Mouse (Mus musculus) frontal cortex, postnatal 25 days (tissue): ENCODE results near the gene Tas2r122.
"Not testable (repeated sequence)": the region's sequence is repeated elsewhere in the genome, so short reads cannot be mapped to it uniquely, and the experiment has no call there.

Experiments used
- DNase-seq, 2 experiments: peaks; one replicate each; pipeline ENCODE4 v3.0.0; 2022; ENCODE audit warnings: low spot score in 2 of 2

Gene Tas2r122

DNA sequence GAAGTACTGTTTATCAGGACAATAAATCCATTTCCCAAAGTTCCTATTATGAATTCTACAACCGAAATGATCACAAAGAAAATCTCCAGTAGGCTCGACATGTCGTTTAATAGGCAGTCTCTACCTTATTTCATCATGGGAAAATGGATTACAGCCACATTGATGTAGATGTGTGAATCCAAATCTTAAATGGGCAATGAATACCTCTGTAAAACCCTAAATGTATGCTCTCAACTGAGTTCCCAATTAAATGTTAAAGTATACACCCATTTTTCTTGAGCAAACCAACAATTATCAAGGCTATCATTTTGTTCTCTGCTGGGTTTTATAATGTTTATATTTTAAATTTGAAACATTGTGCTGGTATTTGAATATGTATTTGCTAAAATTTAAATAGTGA, at the start of gene Tas2r122:
Gene Tas2r122, minus strand, starts transcription at position 101 of the 400 bp plus-strand sequence.
- no peak for DNase-seq

DNA sequence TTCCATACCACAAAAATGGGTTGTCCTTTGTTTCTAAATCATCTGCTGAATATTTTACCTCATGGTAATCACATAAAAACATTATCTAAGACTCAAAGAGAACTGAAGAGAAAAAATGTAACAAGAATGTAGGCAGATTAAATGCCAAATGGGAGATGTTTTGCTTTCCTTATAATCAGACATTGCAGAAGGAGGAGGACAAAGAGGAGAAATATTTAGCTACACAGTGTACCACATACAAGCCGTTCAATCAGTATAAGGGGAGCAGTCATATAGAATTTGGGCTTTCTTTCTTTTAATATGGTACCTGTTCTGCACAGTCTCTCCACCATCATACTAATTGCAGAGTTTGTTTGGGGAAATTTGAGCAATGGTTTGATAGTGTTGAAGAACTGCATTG, 42.7 kb upstream of the Tas2r122 start, which contains the start of gene Tas2r124:
Gene Tas2r124, plus strand, starts transcription at position 301 of the 400 bp plus-strand sequence.
- no peak for DNase-seq

DNA sequence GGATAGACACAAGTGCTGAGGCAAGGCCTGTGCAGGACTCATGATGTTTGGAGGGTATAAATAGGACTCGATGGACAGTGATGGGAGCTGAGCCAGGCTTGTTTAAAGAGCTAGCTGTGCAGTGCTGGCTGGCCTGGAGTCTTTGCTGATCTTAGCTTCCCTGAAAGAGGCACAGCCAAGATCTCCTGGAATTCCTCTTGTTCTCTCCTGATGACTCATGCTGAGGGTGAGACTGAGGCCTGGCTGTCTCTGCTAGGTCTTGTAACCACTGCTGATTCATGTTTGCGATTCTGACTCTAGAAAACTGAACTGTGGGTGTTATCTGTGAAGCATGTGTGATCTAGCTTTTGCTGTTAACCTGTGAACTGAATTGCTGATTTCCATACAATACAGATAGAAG, 38.5 kb upstream of the Tas2r122 start:
- DNase-seq = no peak

DNA sequence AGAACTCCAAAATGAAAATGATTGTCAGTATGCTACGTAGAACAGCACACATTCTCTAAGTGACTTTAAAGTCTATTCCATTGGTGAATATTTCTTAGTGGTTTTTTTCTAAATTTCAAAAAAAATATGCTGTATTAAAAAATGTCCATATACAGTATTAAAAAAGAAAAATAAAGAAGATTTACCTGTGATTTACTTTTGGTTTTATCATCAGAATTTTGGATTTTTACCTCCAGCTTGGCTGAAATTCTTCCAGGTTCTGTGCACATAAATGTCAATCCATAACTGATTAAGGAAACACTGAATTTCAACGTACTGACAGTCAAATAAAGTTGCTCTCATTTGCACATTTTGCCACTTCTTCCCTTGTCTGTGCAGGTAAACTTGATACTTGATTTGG, 26.2 kb upstream of the Tas2r122 start, which contains the start of gene Tas2r115:
Gene Tas2r115, minus strand, starts transcription at position 101 of the 400 bp plus-strand sequence.
- DNase-seq = no peak

DNA sequence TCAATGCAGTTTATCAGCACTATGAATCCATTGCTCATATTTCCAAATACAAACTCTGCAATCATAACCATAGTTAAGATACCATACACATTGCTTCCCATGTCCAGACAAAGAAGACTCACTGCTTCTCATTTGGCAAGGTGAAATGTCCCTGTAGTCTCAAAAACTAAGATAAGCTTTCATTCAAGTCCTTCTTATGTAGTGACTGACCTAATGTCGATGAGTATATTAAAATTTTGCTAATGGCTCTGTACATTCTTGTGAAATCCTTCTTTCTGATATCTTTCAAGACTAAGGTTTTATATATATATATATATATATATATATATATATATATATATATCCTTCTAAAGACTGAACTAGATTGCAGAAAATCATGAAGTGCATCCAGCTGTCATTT, 10.8 kb downstream of the Tas2r122 start, which contains the start of gene Tas2r121:
Gene Tas2r121, minus strand, starts transcription at position 101 of the 400 bp plus-strand sequence.
- no peak for DNase-seq

DNA sequence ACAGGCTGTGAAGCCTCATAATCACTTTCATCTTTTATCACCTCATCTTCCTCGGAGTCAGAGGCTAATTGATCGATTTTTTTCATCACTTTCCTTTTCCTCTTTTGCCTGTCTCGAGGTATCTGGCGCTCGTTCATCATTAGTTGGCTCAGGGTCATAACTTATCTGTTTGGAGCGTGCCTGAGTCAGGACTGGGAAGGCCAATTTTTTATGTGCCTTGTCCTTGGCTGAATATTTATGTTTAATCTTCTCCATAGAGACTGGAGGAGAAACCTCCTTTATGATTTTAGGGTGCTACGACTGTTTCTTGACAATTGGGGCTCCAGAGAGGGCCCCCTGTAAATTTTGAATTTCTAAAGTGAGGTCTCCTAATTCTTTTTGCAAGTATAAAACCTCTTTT, 20.1 kb downstream of the Tas2r122 start:
- DNase-seq = not testable (repeated sequence)
